Comparison of ENCODE assay signal across 8 mouse cellular contexts in the genomic region with DNA sequence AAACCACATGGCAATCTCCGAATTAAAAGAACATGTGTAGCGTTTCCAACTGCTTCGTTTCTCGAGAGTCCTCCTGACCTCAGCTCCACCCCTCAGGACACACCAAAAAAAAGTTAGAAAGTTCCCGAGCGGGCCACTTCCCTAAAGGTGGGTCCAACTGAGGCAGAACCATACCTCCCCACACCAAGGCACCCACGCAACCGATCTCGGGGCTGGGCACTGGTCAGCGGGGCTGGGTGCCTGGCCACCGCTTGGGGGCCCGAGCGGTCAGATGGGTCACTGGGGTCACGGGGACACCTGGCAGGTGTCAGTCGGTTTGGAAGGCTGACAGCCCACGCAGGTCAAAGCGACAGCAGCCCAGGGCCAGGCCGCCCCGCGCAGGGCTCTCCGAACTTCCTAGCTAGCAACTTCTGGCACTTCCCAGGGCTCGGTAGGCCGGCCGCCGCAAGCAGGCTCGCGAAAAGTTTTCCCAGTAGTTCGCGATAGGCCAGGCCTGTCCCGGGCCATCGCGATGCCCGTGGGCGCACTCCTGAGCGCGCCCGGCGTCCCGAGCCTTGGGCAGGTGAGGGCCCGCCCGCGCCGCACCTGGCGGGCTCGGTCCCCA. TPM values are rescaled to one million over a fixed set of nuclear protein-coding genes. Genes with fewer than 3 reads are reported as not detected.
DNase-seq lines count a peak whose midpoint lies in the region; ATAC-seq and TF ChIP-seq lines count a peak whose summit lies in the region.

No protein-coding gene starts in this region.

- peaks cover 34% of the 10 kb centered on the region; the same call in 1 of the 2 replicates for H3K79me2 ChIP-seq in liver, adult 2 months (ENCODE audit: control insufficient read depth, insufficient read depth, low read length)

- DNase-seq in liver, adult 2 months (ENCODE audit: extremely low read depth, low read depth, low spot score): peak; percentile 77
- DNase-seq in liver: no peak
- peak; percentile 55 for DNase-seq in embryo, embryonic 9.5 days (ENCODE audit: extremely low spot score)
- DNase-seq in heart, postnatal 0 days (ENCODE audit: low spot score): no peak
- peak; percentile 38 for DNase-seq in naive thymus-derived CD4-positive, alpha-beta T cell, adult 2 months (ENCODE audit: low read depth)
- no peak for DNase-seq in layer of hippocampus, adult 9-10 months (ENCODE audit: low spot score)
- no peak for DNase-seq in left cerebral cortex, adult 11 months (ENCODE audit: low spot score)

- peak; percentile 47; the same call in 1 of the 2 replicates for ATAC-seq in heart, postnatal 0 days (ENCODE audit: insufficient read depth, low read depth)
- no peak for ATAC-seq in limb, embryonic 15.5 days (ENCODE audit: insufficient number of reproducible peaks, low FRiP score, low TSS enrichment, low read depth)

- peaks cover 45% of the 10 kb centered on the region for H3K4me1 ChIP-seq in liver, adult 2 months (ENCODE audit: control insufficient read depth, insufficient read depth, low read length)
- H3K4me1 ChIP-seq in heart, postnatal 0 days (ENCODE audit: control insufficient read depth, insufficient read depth): peaks cover 34% of the 10 kb centered on the region
- peaks cover 67% of the 10 kb centered on the region for H3K4me1 ChIP-seq in limb, embryonic 15.5 days

- no peak for TF ChIP-seq POLR2A in liver, adult 2 months (IDR thresholded peaks at IDR 0.05; ENCODE audit: extremely low read depth, insufficient read depth, low read length)

- H3K36me3 ChIP-seq in liver, adult 2 months (ENCODE audit: control insufficient read depth, insufficient read depth, low read length): no peaks in the 10 kb centered on the region
- no peaks in the 10 kb centered on the region for H3K36me3 ChIP-seq in heart, postnatal 0 days (replicated peaks; ENCODE audit: control insufficient read depth, insufficient read depth, low read length)
- H3K36me3 ChIP-seq in limb, embryonic 15.5 days: no peaks in the 10 kb centered on the region

- H3K9ac ChIP-seq in liver, adult 2 months (ENCODE audit: low read depth, low read length): peak overlapping the region; percentile 94
- peak overlapping the region; percentile 89 for H3K9ac ChIP-seq in heart, postnatal 0 days (replicated peaks; ENCODE audit: low read depth, low read length)
- H3K9ac ChIP-seq in limb, embryonic 15.5 days: peak overlapping the region; percentile 98

- WGBS in liver, adult 2 months: under 1% methylated on average over 45 of the region's 45 CpGs
- 5% methylated on average over 45 of the region's 45 CpGs for WGBS in heart, postnatal 0 days
- under 1% methylated on average over 45 of the region's 45 CpGs for WGBS in limb, embryonic 15.5 days

- TF ChIP-seq EP300 in heart, postnatal 0 days (IDR thresholded peaks at IDR 0.05; ENCODE audit: low read depth): no peak

- TF ChIP-seq CTCF in liver, adult 2 months (IDR thresholded peaks at IDR 0.05; ENCODE audit: low read depth, low read length): no peak
- no peak for TF ChIP-seq CTCF in heart, postnatal 0 days (IDR thresholded peaks at IDR 0.05; ENCODE audit: low read depth)

- H3K27me3 ChIP-seq in liver, adult 2 months (ENCODE audit: control insufficient read depth, insufficient read depth, low read length): no peaks in the 10 kb centered on the region
- no peaks in the 10 kb centered on the region for H3K27me3 ChIP-seq in heart, postnatal 0 days (ENCODE audit: control insufficient read depth, insufficient read depth, low read length)
- no peaks in the 10 kb centered on the region for H3K27me3 ChIP-seq in limb, embryonic 15.5 days

- peak overlapping the region; percentile 62 for H3K4me3 ChIP-seq in liver, adult 2 months (ENCODE audit: insufficient read depth, low read depth, low read length)
- H3K4me3 ChIP-seq in heart, postnatal 0 days (ENCODE audit: low read depth, low read length): peak overlapping the region; percentile 88
- H3K4me3 ChIP-seq in limb, embryonic 15.5 days: peak overlapping the region; percentile 96

- H3K27ac ChIP-seq in liver, adult 2 months (replicated peaks; ENCODE audit: insufficient read depth, low read depth, low read length): peak overlapping the region; percentile 62
- peak overlapping the region; percentile 85 for H3K27ac ChIP-seq in heart, postnatal 0 days (ENCODE audit: low read depth)
- peak overlapping the region; percentile 92 for H3K27ac ChIP-seq in limb, embryonic 15.5 days

- H3K9me3 ChIP-seq in heart, postnatal 0 days (replicated peaks; ENCODE audit: control insufficient read depth, low read length): no peaks in the 10 kb centered on the region
- H3K9me3 ChIP-seq in limb, embryonic 15.5 days: no peaks in the 10 kb centered on the region

- H3K4me2 ChIP-seq in heart, postnatal 0 days (ENCODE audit: low read depth, low read length): peak overlapping the region; percentile 99
- peak overlapping the region; percentile 94 for H3K4me2 ChIP-seq in limb, embryonic 15.5 days

RNA-seq across cellular contexts. Expression of a gene that starts 0.7 kb away (rescaled TPM):
- total RNA-seq in liver, adult 2 months (2014; rRNA removed): 14.1 and 23.2 TPM in 2 replicates
- polyA plus RNA-seq in liver, adult 2 months (2012; rRNA removed): 32.6 and 42.4 TPM in 2 replicates
- total RNA-seq in heart, postnatal 0 days (2014; rRNA removed; ENCODE audit: low replicate concordance): 28.0 and 30.5 TPM in 2 replicates
- 1.8 and 1.9 TPM in 2 replicates for polyA plus RNA-seq in heart, postnatal 0 days (2015; fragmentation: Nextera tagmentation; extraction: Ambion mirVana)
- polyA plus RNA-seq in limb, embryonic 15.5 days (2015; fragmentation: Nextera tagmentation; extraction: Ambion mirVana): 6.6 and 6.8 TPM in 2 replicates

RNA-seq across cellular contexts. Expression of a gene that starts 22.4 kb away (rescaled TPM):
- 10.6 and 20.1 TPM in 2 replicates for total RNA-seq in liver, adult 2 months (2014; rRNA removed)
- polyA plus RNA-seq in liver, adult 2 months (2012; rRNA removed): 18.4 and 26.9 TPM in 2 replicates
- 17.3 and 19.6 TPM in 2 replicates for total RNA-seq in heart, postnatal 0 days (2014; rRNA removed; ENCODE audit: low replicate concordance)
- 10.8 and 12.2 TPM in 2 replicates for polyA plus RNA-seq in heart, postnatal 0 days (2015; fragmentation: Nextera tagmentation; extraction: Ambion mirVana)
- 60.5 and 69.0 TPM in 2 replicates for polyA plus RNA-seq in limb, embryonic 15.5 days (2015; fragmentation: Nextera tagmentation; extraction: Ambion mirVana)

Comparison
In these comparisons a context has a peak if more than half of its experiments do, and no peak if none do; other contexts are left out.
1. DNase-seq: peak in liver, adult 2 months (single experiment), embryo, embryonic 9.5 days (single experiment) and naive thymus-derived CD4-positive, alpha-beta T cell, adult 2 months (single experiment); none in liver (single experiment), heart, postnatal 0 days (single experiment), layer of hippocampus, adult 9-10 months (single experiment) and left cerebral cortex, adult 11 months (single experiment).
2. Peak in every context shown above with its lines, with median percentiles within 50 percentile points of each other: H3K27ac ChIP-seq, H3K4me3 ChIP-seq and H3K9ac ChIP-seq.